Mouse (Mus musculus) heart, embryonic 14.5 days (tissue): ENCODE results near the gene Ica1. TPM values are rescaled to one million over a fixed set of nuclear protein-coding genes. Genes with fewer than 3 reads are reported as not detected.
A peak's percentile ranks its signal among the peaks of the same experiment; 100 is the strongest.

ENCODE experiments used
- ATAC-seq: fragments of 200-750 bp; cut with Nextera tagmentation; 2 replicates; pipeline ENCODE4 v1.8.0; 2017; ENCODE audit warnings: low read depth, moderate TSS enrichment; ENCODE audit not compliant: insufficient number of reproducible peaks, insufficient read depth, low FRiP score
- H3K27ac ChIP-seq, 2 experiments: fragments of 200-500 bp in 1 of 2; fragments of 300-500 bp in 1 of 2; sonication (generic) in 1 of 2; replicated peaks in 1 of 2; 2 replicates each; pipeline ENCODE4 v1.5.1; 2012 to 2014; ENCODE audit warnings: low read depth in 2 of 2, low read length in 2 of 2, control low read depth in 1 of 2, mild to moderate bottlenecking in 1 of 2, mixed read lengths in 1 of 2; ENCODE audit not compliant: control insufficient read depth in 1 of 2, insufficient read depth in 1 of 2
- H3K27me3 ChIP-seq: fragments of 300-500 bp; sonication (generic); 2 replicates; pipeline ENCODE4 v1.6.1; 2014; ENCODE audit warnings: mild to moderate bottlenecking, low read length, control low read depth; ENCODE audit not compliant: control insufficient read depth, insufficient read depth
- H3K36me3 ChIP-seq: fragments of 300-500 bp; sonication (generic); 2 replicates; pipeline ENCODE4 v1.6.1; 2014; ENCODE audit warnings: mild to moderate bottlenecking, control low read depth, low read length, mixed read lengths; ENCODE audit not compliant: control insufficient read depth, insufficient read depth
- H3K4me1 ChIP-seq, 2 experiments: fragments of 200-500 bp in 1 of 2; fragments of 300-500 bp in 1 of 2; sonication (generic) in 1 of 2; 2 replicates each; pipeline ENCODE4 v1.6.1; 2012 to 2014; ENCODE audit warnings: low read length in 2 of 2, control low read depth in 1 of 2, mixed read lengths in 1 of 2; ENCODE audit not compliant: control insufficient read depth in 2 of 2, insufficient read depth in 2 of 2
- H3K4me2 ChIP-seq: fragments of 300-500 bp; sonication (generic); 2 replicates; pipeline ENCODE4 v1.6.1; 2014; ENCODE audit warnings: mild to moderate bottlenecking, low read length
- H3K4me3 ChIP-seq, 2 experiments: fragments of 200-500 bp in 1 of 2; fragments of 300-500 bp in 1 of 2; sonication (generic) in 1 of 2; 2 replicates each; pipeline ENCODE4 v1.5.1; 2012 to 2014; ENCODE audit warnings: low read length in 2 of 2, mild to moderate bottlenecking in 2 of 2, control low read depth in 1 of 2, low read depth in 1 of 2, moderate library complexity in 1 of 2; ENCODE audit not compliant: control insufficient read depth in 1 of 2, insufficient read depth in 1 of 2
- H3K9ac ChIP-seq: fragments of 300-500 bp; sonication (generic); 2 replicates; pipeline ENCODE4 v1.6.1; 2014; ENCODE audit warnings: mild to moderate bottlenecking, low read length
- H3K9me3 ChIP-seq: fragments of 300-500 bp; sonication (generic); 2 replicates; pipeline ENCODE4 v1.6.1; 2016; ENCODE audit warnings: low read length, control low read depth; ENCODE audit not compliant: control insufficient read depth
- WGBS: fragments of 180-500 bp; shearing (Covaris S2); extraction: QIAGEN DNeasy Blood & Tissue Kit; methylation state at CpG from one replicate; pipeline ENCODE4 v1.1.7; 2014; 5-methylcytosine and 5-hydroxymethylcytosine counted together
- polyA plus RNA-seq: library from polyadenylated mRNA; unstranded; fragments of >200 nt; fragmentation: Nextera tagmentation; extraction: Ambion mirVana; gene quantifications from 2 replicates; pipeline ENCODE4 v1.2.1, GENCODE M21; 2014

The Ica1 gene
- polyA plus RNA-seq, 1 experiment from 2014 or later, result 29.3 TPM

DNA sequence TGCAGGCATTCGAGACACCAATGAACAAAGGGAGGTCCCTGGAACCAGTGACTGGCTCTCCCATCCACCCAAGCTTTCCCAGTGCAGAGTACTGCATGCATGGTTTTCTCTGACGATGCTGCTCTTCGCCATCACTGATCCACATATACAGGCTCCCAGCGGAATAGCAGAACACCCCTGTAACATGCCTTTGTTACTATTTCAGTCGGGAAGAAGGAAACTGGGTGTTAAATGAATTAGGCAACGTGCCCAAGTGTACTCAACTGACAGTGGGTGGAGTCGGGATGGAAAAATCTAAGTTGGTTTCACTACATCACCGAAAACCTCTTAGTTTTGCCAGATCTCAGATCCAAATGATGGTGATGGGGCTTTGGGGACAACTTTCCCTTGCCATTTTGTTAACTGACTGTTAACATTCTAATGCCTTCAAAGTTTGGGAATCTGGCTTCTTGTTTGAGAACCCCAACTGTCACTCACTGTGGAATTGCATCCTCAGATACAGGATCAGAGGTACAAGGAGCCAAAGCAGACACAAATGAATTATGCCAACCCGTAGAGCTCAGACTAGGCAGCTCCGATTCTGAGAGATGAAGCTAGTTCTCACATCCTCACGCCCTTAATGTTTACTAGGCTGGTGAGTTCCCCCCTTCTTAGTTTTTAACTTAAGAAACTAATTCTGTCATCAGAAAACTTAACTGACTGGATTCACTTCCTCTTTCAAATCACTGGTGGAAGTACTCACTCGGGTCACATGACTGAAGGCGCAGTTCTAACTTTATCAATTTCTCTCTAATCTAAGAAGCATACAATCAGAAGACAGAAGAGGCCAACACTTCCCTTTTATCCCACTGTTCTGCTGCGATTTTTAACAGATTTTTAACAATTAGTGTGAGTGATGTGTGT lies 91.4 kb downstream of the Ica1 start:
- H3K27ac ChIP-seq, result no peak overlapping the region
- H3K4me1 ChIP-seq, result peaks cover 2 to 19% of the 10 kb centered on the region in 2 experiments; a peak in 2 of 4 replicates
- no peak overlapping the region for H3K4me3 ChIP-seq
- no peaks in the 10 kb centered on the region for H3K9me3 ChIP-seq
- no peak for ATAC-seq
- no peaks in the 10 kb centered on the region for H3K27me3 ChIP-seq
- no peak overlapping the region for H3K4me2 ChIP-seq
- no peak overlapping the region for H3K9ac ChIP-seq
- WGBS, result 73% methylated on average over 14 of the region's 14 CpGs
- no peaks in the 10 kb centered on the region for H3K36me3 ChIP-seq

GRCm38 (mm10) chr6:8683379-8683778 lies 94.9 kb downstream of the Ica1 start:
- Histone ChIP-seq H3K36me3 (no peaks in the 10 kb centered on the region), H3K27me3 (no peaks in the 10 kb centered on the region), H3K27ac (peak overlapping the region in 1 of 2 experiments; percentile 33; a peak in 1 of 4 replicates), H3K4me2 (no peak overlapping the region), H3K4me3 (no peak overlapping the region), H3K9ac (no peak overlapping the region), H3K9me3 (no peaks in the 10 kb centered on the region), H3K4me1 (peaks cover 2 to 16% of the 10 kb centered on the region in 2 experiments; a peak in 2 of 4 replicates)
- no peak for ATAC-seq
- 61% methylated on average over 10 of the region's 10 CpGs for WGBS

GRCm38 (mm10) chr6:8680931-8681330 lies 97.4 kb downstream of the Ica1 start:
- H3K36me3 ChIP-seq, result no peaks in the 10 kb centered on the region
- H3K9me3 ChIP-seq, result no peaks in the 10 kb centered on the region
- peaks cover 0 to 8% of the 10 kb centered on the region in 2 experiments; a peak in 2 of 4 replicates for H3K4me1 ChIP-seq
- ATAC-seq, result no peak
- no peak overlapping the region for H3K4me2 ChIP-seq
- no peak overlapping the region for H3K27ac ChIP-seq
- WGBS, result 82% methylated on average over 8 of the region's 8 CpGs
- no peak overlapping the region for H3K9ac ChIP-seq
- H3K4me3 ChIP-seq, result no peak overlapping the region
- no peaks in the 10 kb centered on the region for H3K27me3 ChIP-seq

GRCm38 (mm10) chr6:8673013-8673412 lies 105.3 kb downstream of the Ica1 start:
- H3K9ac ChIP-seq, result no peak overlapping the region
- 0 out of 2 replicates have a peak, but pooled peaks cover 8% of the 10 kb centered on the region for H3K36me3 ChIP-seq
- no peak for ATAC-seq
- no peaks in the 10 kb centered on the region for H3K9me3 ChIP-seq
- 68% methylated on average over 4 of the region's 4 CpGs for WGBS
- H3K4me3 ChIP-seq, result no peak overlapping the region
- H3K27ac ChIP-seq, result no peak overlapping the region
- H3K4me1 ChIP-seq, result no peaks in the 10 kb centered on the region
- no peaks in the 10 kb centered on the region for H3K27me3 ChIP-seq
- H3K4me2 ChIP-seq, result no peak overlapping the region

DNA sequence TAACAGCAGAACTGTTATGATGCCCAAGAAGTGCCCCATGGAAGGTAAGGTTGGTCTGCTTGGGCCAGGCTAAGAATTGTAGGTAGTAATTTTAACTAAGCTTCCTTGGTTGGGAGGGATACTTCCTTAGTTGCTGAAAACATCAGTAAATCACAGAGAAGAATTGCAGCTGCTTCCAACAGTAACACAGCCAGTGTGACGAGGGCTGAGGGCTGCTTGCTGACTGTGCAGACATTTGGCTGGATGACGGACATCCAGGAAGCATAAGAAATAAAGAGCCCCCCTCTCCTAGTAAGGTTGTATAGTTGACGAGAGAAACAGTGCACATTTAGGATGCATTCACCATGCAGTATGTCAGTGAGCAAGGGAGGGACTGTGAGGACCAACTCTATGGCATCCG lies 108.9 kb downstream of the Ica1 start:
- Histone ChIP-seq H3K36me3 (0 out of 2 replicates have a peak, but pooled peaks cover 8% of the 10 kb centered on the region), H3K27ac (no peak overlapping the region), H3K9me3 (no peaks in the 10 kb centered on the region), H3K4me3 (no peak overlapping the region), H3K4me1 (no peaks in the 10 kb centered on the region), H3K4me2 (no peak overlapping the region), H3K27me3 (no peaks in the 10 kb centered on the region), H3K9ac (no peak overlapping the region)
- no peak for ATAC-seq
- 80% methylated on average over 4 of the region's 4 CpGs for WGBS

- no peak overlapping the region for H3K9ac ChIP-seq
- H3K4me2 ChIP-seq, result no peak overlapping the region
- H3K27ac ChIP-seq, result no peak overlapping the region
- H3K4me1 ChIP-seq, result no peaks in the 10 kb centered on the region
- no peak overlapping the region for H3K4me3 ChIP-seq
- H3K9me3 ChIP-seq, result no peaks in the 10 kb centered on the region
- ATAC-seq, result no peak
- H3K36me3 ChIP-seq, result 0 out of 2 replicates have a peak, but pooled peaks cover 8% of the 10 kb centered on the region
- H3K27me3 ChIP-seq, result no peaks in the 10 kb centered on the region
- 69% methylated on average over 6 of the region's 6 CpGs for WGBS
Observed at GRCm38 (mm10) chr6:8668013-8668811, 110.1 kb downstream of the Ica1 start.

DNA sequence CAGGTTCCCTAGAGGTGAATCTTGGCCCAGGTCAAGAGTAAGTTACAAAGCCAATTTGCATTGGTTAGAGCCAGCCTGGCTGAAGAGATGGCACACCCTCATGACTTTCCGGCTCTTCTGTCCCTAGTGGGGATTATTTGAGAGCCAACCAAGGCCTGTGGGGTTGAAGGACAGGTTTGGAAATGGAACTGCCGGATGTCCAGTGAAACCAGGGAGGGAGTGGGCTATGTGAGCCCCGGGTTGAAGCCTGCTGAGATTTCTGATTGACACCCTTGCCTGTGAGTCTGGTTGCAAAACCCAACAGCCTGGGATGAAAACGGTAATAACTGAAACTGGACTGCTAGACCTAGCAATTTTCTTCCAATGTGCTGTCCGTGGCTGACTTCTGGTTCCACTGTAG lies 112.5 kb downstream of the Ica1 start:
- Histone ChIP-seq H3K27ac (no peak overlapping the region), H3K36me3 (no peaks in the 10 kb centered on the region), H3K9me3 (no peaks in the 10 kb centered on the region), H3K27me3 (no peaks in the 10 kb centered on the region), H3K9ac (no peak overlapping the region), H3K4me2 (no peak overlapping the region), H3K4me3 (no peak overlapping the region), H3K4me1 (peaks cover 0 to 3% of the 10 kb centered on the region in 2 experiments; a peak in 1 of 4 replicates)
- ATAC-seq, result no peak
- WGBS, result 89% methylated on average over 5 of the region's 5 CpGs
